Mouse (Mus musculus): ENCODE results near the gene Zfp827. TPM values are rescaled to one million over a fixed set of nuclear protein-coding genes. Genes with fewer than 3 reads are reported as not detected.

Zfp827 gene
- polyA plus RNA-seq, 1 experiment from 2014 or later: 1.0 TPM

DNA sequence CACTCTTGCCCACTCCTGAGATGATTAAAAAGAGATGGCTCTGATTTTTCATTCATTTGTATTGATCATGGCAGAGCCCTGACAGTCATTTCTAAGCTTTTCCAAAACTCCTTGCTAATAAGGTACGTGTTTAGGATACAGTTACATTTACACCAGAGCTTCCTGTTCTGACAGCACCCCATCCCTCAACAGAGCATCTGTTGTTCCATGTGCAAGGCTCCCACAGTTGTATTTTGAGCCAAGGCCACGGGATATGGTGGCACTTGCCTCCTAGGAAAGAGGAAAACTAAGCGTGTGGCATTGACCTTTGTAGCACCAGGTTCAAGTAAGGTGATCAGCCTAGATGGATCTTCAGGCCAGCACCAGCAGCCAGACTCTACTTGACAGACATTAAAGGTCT, 137.0 kb downstream of the Zfp827 start:
- WGBS (ENCODE audit: insufficient replicate concordance): 57% methylated on average over 3 of the region's 3 CpGs
- no peak overlapping the region for H3K4me3 ChIP-seq
- H3K27me3 ChIP-seq (replicated peaks): no peaks in the 10 kb centered on the region
- no peak for ATAC-seq
- no peaks in the 10 kb centered on the region for H3K36me3 ChIP-seq
- H3K27ac ChIP-seq: no peak overlapping the region
- H3K4me2 ChIP-seq: no peak overlapping the region
- no peaks in the 10 kb centered on the region for H3K9me3 ChIP-seq (replicated peaks)
- peaks cover 4% of the 10 kb centered on the region for H3K4me1 ChIP-seq
- no peak overlapping the region for H3K9ac ChIP-seq

DNA sequence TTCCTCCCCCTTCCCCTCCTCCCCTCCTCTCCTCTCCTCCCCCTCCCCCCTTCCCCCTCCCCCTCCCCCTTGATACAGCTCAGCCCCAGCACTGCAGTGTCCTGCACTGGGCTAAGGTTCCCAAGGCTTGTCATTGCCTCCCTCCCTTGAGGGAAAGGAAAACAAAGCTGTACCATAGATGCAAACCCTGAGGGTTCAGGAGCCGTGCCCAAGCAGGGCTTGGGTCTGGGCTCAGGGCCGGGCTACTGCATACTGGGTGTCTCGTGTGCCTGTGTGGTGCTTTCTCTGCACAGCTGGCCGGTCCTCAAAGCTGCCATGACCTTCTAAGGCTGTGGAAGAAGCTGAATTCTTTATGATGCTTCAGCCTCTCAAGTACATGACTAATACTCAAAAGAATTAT, 145.4 kb downstream of the Zfp827 start:
- Histone ChIP-seq H3K36me3 (peaks cover 4% of the 10 kb centered on the region), H3K4me1 (no peaks in the 10 kb centered on the region), H3K27me3 (replicated peaks) (no peaks in the 10 kb centered on the region), H3K4me3 (no peak overlapping the region), H3K9ac (no peak overlapping the region), H3K27ac (no peak overlapping the region), H3K9me3 (replicated peaks) (no peaks in the 10 kb centered on the region), H3K4me2 (no peak overlapping the region)
- no peak for ATAC-seq
- 55% methylated on average over 4 of the region's 4 CpGs for WGBS (ENCODE audit: insufficient replicate concordance)

DNA sequence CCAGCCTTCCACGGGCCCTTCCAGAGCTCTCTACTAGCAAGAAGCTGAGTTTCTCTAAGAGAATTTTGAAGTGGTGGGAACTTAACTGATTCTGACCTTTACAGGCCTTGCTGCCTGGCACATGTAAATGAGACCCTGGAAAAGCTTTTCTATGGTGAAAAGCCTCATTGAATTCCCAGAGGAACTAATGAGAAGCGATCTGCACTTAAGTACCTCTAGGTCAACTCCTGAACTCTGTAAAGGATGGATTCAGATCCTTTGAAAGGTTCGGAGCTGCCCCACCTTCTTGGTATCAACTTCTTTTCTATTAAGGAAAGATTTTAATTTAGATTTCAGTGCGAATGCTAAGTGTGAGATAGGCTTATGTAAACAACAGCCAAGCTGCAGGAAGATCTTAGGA, 147.8 kb downstream of the Zfp827 start:
- no peaks in the 10 kb centered on the region for H3K4me1 ChIP-seq
- H3K4me2 ChIP-seq: no peak overlapping the region
- no peak overlapping the region for H3K9ac ChIP-seq
- H3K27me3 ChIP-seq (replicated peaks): no peaks in the 10 kb centered on the region
- peaks cover 13% of the 10 kb centered on the region for H3K36me3 ChIP-seq
- 54% methylated on average over 4 of the region's 4 CpGs for WGBS (ENCODE audit: insufficient replicate concordance)
- H3K4me3 ChIP-seq: no peak overlapping the region
- no peaks in the 10 kb centered on the region for H3K9me3 ChIP-seq (replicated peaks)
- ATAC-seq: no peak
- H3K27ac ChIP-seq: no peak overlapping the region

GRCm38 (mm10) chr8:79179678-79180077, 151.4 kb downstream of the Zfp827 start:
- 77% methylated on average over 6 of the region's 6 CpGs for WGBS (ENCODE audit: insufficient replicate concordance)
- ATAC-seq: no peak
- H3K4me2 ChIP-seq: no peak overlapping the region
- H3K9me3 ChIP-seq (replicated peaks): no peaks in the 10 kb centered on the region
- H3K4me1 ChIP-seq: no peaks in the 10 kb centered on the region
- H3K4me3 ChIP-seq: no peak overlapping the region
- H3K27me3 ChIP-seq (replicated peaks): no peaks in the 10 kb centered on the region
- peaks cover 20% of the 10 kb centered on the region for H3K36me3 ChIP-seq
- no peak overlapping the region for H3K27ac ChIP-seq
- H3K9ac ChIP-seq: no peak overlapping the region

DNA sequence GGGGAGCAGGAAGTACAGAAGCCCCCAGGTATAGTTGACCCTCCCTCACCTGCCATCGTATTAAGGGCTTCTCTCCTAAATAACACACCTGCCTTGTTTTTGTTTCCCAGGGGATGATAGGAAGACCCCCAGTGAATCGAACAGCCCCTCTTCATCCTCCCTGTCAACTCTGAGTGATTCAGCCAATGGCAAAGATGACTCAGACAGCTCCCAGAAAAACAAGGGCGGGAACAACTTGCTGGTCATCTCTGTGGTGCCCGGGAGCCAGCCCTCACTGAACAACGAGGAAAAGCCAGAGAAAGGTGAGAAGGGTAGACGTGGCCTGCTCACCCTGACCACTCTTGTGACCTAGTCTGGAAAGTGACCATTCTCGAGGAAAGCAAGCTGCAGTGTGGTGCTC, 157.3 kb downstream of the Zfp827 start:
- no peaks in the 10 kb centered on the region for H3K9me3 ChIP-seq (replicated peaks)
- H3K36me3 ChIP-seq: peaks cover 35% of the 10 kb centered on the region
- no peak overlapping the region for H3K9ac ChIP-seq
- no peaks in the 10 kb centered on the region for H3K27me3 ChIP-seq (replicated peaks)
- ATAC-seq: no peak
- no peaks in the 10 kb centered on the region for H3K4me1 ChIP-seq
- H3K4me3 ChIP-seq: no peak overlapping the region
- WGBS (ENCODE audit: insufficient replicate concordance): 68% methylated on average over 7 of the region's 7 CpGs
- no peak overlapping the region for H3K4me2 ChIP-seq
- no peak overlapping the region for H3K27ac ChIP-seq

GRCm38 (mm10) chr8:79190071-79190470, 161.8 kb downstream of the Zfp827 start:
- Histone ChIP-seq H3K36me3 (peaks cover 27% of the 10 kb centered on the region), H3K4me2 (no peak overlapping the region), H3K9ac (no peak overlapping the region), H3K4me1 (no peaks in the 10 kb centered on the region), H3K4me3 (no peak overlapping the region), H3K27me3 (replicated peaks) (no peaks in the 10 kb centered on the region), H3K9me3 (replicated peaks) (no peaks in the 10 kb centered on the region), H3K27ac (no peak overlapping the region)
- 82% methylated on average over 10 of the region's 10 CpGs for WGBS (ENCODE audit: insufficient replicate concordance)
- no peak for ATAC-seq

- H3K27me3 ChIP-seq (replicated peaks): no peaks in the 10 kb centered on the region
- no peak overlapping the region for H3K4me2 ChIP-seq
- H3K4me1 ChIP-seq: no peaks in the 10 kb centered on the region
- no peak overlapping the region for H3K9ac ChIP-seq
- no peak overlapping the region for H3K27ac ChIP-seq
- WGBS (ENCODE audit: insufficient replicate concordance): 51% methylated on average over 4 of the region's 4 CpGs
- H3K36me3 ChIP-seq: no peaks in the 10 kb centered on the region
- H3K4me3 ChIP-seq: no peak overlapping the region
- H3K9me3 ChIP-seq (replicated peaks): no peaks in the 10 kb centered on the region
- ATAC-seq: no peak
These were observed 168.2 kb downstream of the Zfp827 start for GRCm38 (mm10) chr8:79196481-79196880.

GRCm38 (mm10) chr8:79198675-79199074, 170.4 kb downstream of the Zfp827 start:
- Histone ChIP-seq H3K36me3 (no peaks in the 10 kb centered on the region), H3K9me3 (replicated peaks) (no peaks in the 10 kb centered on the region), H3K9ac (no peak overlapping the region), H3K4me1 (no peaks in the 10 kb centered on the region), H3K4me3 (no peak overlapping the region), H3K4me2 (no peak overlapping the region), H3K27ac (no peak overlapping the region), H3K27me3 (replicated peaks) (no peaks in the 10 kb centered on the region)
- WGBS (ENCODE audit: insufficient replicate concordance): 67% methylated on average over 3 of the region's 3 CpGs
- ATAC-seq: no peak

DNA sequence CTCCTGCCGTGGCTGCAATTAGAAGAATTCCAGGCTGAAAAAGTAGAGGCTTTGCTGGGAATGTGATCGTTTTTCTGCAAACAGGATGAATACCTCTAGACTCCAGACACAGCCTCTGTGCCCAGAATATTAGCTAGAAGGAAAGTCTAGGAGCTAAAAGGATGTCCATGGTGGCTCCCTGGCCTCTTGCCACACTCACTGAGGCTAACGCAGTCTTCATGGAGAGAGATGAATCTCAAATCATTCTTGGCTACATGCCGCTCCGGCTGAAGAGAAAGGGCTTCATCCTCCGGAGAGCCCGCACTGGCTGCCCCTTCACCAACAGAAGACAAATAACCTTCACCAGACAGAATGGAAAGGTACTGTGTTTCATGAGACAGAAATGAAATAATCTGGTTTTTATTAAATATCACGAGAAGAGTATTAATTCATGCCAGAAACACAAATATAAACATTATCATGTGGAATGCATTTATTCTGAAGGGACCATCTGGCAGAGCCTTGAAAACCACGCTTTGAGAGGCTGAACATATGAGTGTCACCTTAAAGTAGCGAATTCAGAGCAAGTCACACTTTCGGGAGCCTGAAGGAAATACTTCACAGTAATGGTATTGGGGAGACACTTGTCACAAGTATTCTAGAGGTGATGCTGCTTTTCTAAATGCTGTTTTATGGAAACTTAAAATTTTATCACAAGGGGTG, 173.4 kb downstream of the Zfp827 start:
- Histone ChIP-seq H3K4me1 (no peaks in the 10 kb centered on the region), H3K36me3 (no peaks in the 10 kb centered on the region), H3K27me3 (replicated peaks) (no peaks in the 10 kb centered on the region), H3K9ac (no peak overlapping the region), H3K9me3 (replicated peaks) (no peaks in the 10 kb centered on the region), H3K4me2 (no peak overlapping the region), H3K27ac (no peak overlapping the region), H3K4me3 (no peak overlapping the region)
- ATAC-seq: no peak
- 73% methylated on average over 11 of the region's 11 CpGs for WGBS (ENCODE audit: insufficient replicate concordance)

GRCm38 (mm10) chr8:79206895-79207294, 178.7 kb downstream of the Zfp827 start:
- Histone ChIP-seq H3K36me3 (no peaks in the 10 kb centered on the region), H3K27me3 (replicated peaks) (no peaks in the 10 kb centered on the region), H3K9ac (no peak overlapping the region), H3K4me2 (no peak overlapping the region), H3K9me3 (replicated peaks) (no peaks in the 10 kb centered on the region), H3K4me3 (no peak overlapping the region), H3K27ac (no peak overlapping the region), H3K4me1 (peaks cover 13% of the 10 kb centered on the region)
- 72% methylated on average over 4 of the region's 4 CpGs for WGBS (ENCODE audit: insufficient replicate concordance)
- no peak for ATAC-seq

GRCm38 (mm10) chr8:79208181-79208580, 179.9 kb downstream of the Zfp827 start:
- WGBS (ENCODE audit: insufficient replicate concordance): 59% methylated on average over 3 of the region's 3 CpGs
- no peak overlapping the region for H3K9ac ChIP-seq

DNA sequence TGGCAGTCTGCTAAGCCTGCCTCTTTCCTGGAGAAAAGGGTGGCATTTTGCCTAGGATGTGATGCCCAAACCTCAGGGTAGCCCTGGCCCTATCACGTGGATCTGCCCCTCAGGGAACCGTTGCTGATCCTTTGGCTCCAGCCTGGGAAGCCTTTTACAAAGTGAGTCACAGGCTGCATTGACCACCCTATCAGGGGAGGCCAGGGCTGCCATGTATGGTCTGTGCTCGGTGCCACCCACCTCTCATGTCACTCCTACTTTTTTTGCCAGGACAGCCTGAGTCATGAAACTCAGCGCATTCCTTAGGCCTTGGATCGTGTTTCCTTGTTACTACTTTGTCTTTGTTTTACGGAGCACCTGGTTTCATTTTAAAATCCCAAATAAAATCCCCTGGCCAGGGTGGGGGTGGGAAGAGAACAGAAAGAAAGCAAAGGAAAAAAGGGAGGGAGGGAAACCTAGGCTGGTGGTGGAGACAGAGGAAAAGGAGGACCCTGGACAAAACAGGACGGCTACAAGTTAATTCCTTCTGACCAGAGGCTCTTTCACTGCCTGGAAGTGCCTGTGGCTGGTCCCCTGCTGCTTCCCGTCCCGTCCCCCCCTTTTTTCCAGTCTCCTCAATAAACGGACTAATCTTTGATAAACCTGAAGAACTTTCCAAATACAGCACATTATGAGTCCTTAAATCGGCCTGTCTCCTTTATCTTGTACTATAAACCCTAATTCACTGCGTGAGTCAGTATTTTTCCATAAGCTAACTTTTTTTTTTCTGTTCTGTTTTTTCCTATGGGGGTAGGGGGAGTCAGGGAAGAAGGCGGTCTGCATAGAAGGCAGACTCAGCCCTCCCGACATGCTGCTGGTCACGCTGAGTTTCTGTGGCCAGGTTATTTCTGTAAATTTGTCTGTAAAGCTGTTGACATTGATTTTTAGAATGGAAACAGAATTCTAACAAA, 180.7 kb downstream of the Zfp827 start:
- H3K4me3 ChIP-seq: no peak overlapping the region
- WGBS (ENCODE audit: insufficient replicate concordance): 33% methylated on average over 15 of the region's 15 CpGs
- no peak overlapping the region for H3K27ac ChIP-seq
- no peaks in the 10 kb centered on the region for H3K36me3 ChIP-seq
- peak overlapping the region; percentile 54 for H3K4me2 ChIP-seq
- no peaks in the 10 kb centered on the region for H3K9me3 ChIP-seq (replicated peaks)
- H3K4me1 ChIP-seq: peaks cover 13% of the 10 kb centered on the region
- no peak overlapping the region for H3K9ac ChIP-seq
- no peak for ATAC-seq
- no peaks in the 10 kb centered on the region for H3K27me3 ChIP-seq (replicated peaks)

More at GRCm38 (mm10) chr8:79208181-79208580, 179.9 kb downstream of the Zfp827 start:
- Histone ChIP-seq H3K36me3 (no peaks in the 10 kb centered on the region), H3K4me1 (peaks cover 13% of the 10 kb centered on the region), H3K27me3 (replicated peaks) (no peaks in the 10 kb centered on the region), H3K9me3 (replicated peaks) (no peaks in the 10 kb centered on the region), H3K4me3 (no peak overlapping the region), H3K27ac (no peak overlapping the region), H3K4me2 (no peak overlapping the region)
- ATAC-seq: no peak

Measured in liver, embryonic 12.5 days (tissue).